Mouse (Mus musculus): ENCODE measurements around the gene Gtf2a2. TPM values are rescaled to one million over a fixed set of nuclear protein-coding genes. Genes with fewer than 3 reads are reported as not detected.
A peak's percentile ranks its signal among the peaks of the same experiment; 100 is the strongest.

The Gtf2a2 gene
- total and polyA plus RNA-seq, 3 experiments: 23.3 to 54.7 (median 53.7) TPM

DNA sequence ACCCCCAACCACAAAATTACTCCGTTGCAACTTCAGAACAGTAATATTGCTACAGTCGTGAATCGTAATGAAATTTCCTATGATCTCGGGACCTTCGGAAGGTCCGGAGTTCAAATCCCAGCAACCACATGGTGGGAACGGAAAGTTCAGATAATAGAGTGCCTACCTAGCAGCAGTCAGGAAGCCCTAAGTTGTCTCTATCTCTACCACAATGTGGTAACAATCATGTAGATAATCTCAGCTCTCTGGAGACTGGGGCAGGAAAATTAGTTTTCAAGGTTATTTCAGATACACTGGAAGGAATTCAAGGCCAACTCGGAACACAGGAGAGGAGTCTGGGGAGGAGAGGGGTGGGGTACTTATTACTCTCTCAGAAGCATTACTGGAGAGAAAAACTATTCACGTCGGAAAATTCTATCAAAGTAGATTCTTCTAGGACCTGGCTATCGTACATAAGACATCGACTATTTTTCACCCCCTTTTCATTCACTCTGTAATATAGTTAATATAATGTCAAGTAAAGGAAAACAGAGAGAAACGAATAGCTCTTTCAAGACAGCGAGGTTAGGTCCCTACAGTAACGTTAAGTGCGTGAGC, 23.5 kb upstream of the Gtf2a2 start:
- intact Hi-C loops (cut with DNase I): loop anchor here (5.0 kb wide), 1 partner anchor 482 kb away; no protein-coding TSS in a partner anchor
- Histone ChIP-seq H3K36me3 (ENCODE audit: control insufficient read depth, insufficient read depth, low read length) (peaks cover 25% of the 10 kb centered on the region), H3K9ac (ENCODE audit: low read depth, low read length) (peak overlapping the region; percentile 3; the same call in 1 of the 2 replicates), H3K4me3 (peak overlapping the region; percentile 98), H3K27ac (peak overlapping the region; percentile 97), H3K79me2 (replicated peaks; ENCODE audit: control insufficient read depth, insufficient read depth, low read length) (no peaks in the 10 kb centered on the region; the same call in none of the 2 replicates), H3K4me1 (ENCODE audit: control insufficient read depth, insufficient read depth, low read length) (peaks cover 14% of the 10 kb centered on the region), H3K27me3 (ENCODE audit: control insufficient read depth, insufficient read depth, low read length) (no peaks in the 10 kb centered on the region)
- DNase-seq: no peak
- no peak for TF ChIP-seq EP300 (IDR thresholded peaks at IDR 0.05; ENCODE audit: insufficient read depth, low read depth, low read length)
- no peak for TF ChIP-seq POLR2A (IDR thresholded peaks at IDR 0.05; ENCODE audit: insufficient read depth, low read depth, low read length)
- no peak for TF ChIP-seq CTCF (IDR thresholded peaks at IDR 0.05)
- WGBS: 17% methylated on average over 16 of the region's 16 CpGs

DNA sequence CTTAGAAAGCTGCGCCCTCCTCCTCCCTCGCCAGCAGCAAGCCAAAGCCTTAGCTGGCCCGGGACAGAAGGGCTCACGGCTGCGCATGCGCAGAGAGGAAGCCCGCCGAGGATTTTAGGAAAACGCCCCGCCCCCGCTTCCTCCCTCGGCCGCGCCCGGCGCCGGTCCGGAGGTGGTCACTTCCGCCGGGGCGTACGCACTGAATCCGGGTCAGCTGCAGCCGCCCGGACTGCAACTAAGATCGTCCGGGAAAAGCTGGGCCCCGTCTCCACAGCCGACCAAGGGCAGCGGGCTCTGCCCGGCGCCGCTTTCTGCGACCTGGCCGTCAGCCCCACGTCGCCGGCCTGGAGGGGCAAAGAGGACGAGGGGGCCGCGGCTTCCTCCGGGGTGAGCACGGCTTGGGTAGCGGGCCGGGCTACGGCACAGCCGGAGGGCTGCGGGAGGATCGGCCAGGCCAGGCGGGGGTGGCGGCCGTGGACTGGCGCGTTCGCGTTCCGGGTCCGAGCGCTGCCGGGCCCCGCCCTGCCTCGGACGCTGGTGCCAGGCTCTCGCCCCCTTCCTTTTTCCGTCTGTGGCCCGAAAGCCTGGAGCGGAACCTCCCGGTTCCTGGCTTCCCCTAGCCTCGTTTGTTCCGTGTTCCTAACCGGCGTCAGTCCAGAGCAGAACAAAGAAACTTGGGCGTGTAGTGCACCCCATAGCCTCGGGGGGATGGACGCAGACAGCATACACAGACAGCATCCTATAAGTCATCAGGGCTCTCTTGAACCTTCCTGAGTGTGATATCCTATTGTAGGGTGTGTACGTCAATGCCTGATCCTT, 22.8 kb upstream of the Gtf2a2 start, which contains the start of gene Bnip2:
TSS of gene Bnip2 (plus strand) at position 164 of the 819 bp plus-strand sequence.
- WGBS: under 1% methylated on average over 76 of the region's 76 CpGs
- peak; percentile 57; the same call in 1 of the 2 replicates for TF ChIP-seq EP300 (IDR thresholded peaks at IDR 0.05; ENCODE audit: insufficient read depth, low read depth, low read length)
- TF ChIP-seq POLR2A (IDR thresholded peaks at IDR 0.05; ENCODE audit: insufficient read depth, low read depth, low read length): peak; percentile 97
- peak; percentile 23 for TF ChIP-seq CTCF (IDR thresholded peaks at IDR 0.05)
- Histone ChIP-seq H3K4me3 (peak within 1 kb of the TSS; percentile 98), H3K4me1 (ENCODE audit: control insufficient read depth, insufficient read depth, low read length) (peaks cover 14% of the 10 kb centered on the region), H3K27me3 (ENCODE audit: control insufficient read depth, insufficient read depth, low read length) (no peaks in the 10 kb centered on the region), H3K36me3 (ENCODE audit: control insufficient read depth, insufficient read depth, low read length) (peaks cover 27% of the 10 kb centered on the region), H3K27ac (peak within 1 kb of the TSS; percentile 97), H3K9ac (ENCODE audit: low read depth, low read length) (peak within 1 kb of the TSS; percentile 99), H3K79me2 (replicated peaks; ENCODE audit: control insufficient read depth, insufficient read depth, low read length) (peaks cover 2% of the 10 kb centered on the region)
- intact Hi-C loops (cut with DNase I): loop anchor here (5.0 kb wide), 1 partner anchor 482 kb away; no protein-coding TSS in a partner anchor
- DNase-seq: peak; percentile 97 to 98

GRCm38 (mm10) chr9:69990346-69990745, 22.0 kb upstream of the Gtf2a2 start:
- intact Hi-C loops (cut with DNase I): no loop called here
- H3K4me3 ChIP-seq: peak overlapping the region; percentile 98
- peaks cover 19% of the 10 kb centered on the region for H3K4me1 ChIP-seq (ENCODE audit: control insufficient read depth, insufficient read depth, low read length)
- H3K27me3 ChIP-seq (ENCODE audit: control insufficient read depth, insufficient read depth, low read length): no peaks in the 10 kb centered on the region
- no peak overlapping the region for H3K9ac ChIP-seq (ENCODE audit: low read depth, low read length)
- H3K79me2 ChIP-seq (replicated peaks; ENCODE audit: control insufficient read depth, insufficient read depth, low read length): peaks cover 7% of the 10 kb centered on the region
- TF ChIP-seq CTCF (IDR thresholded peaks at IDR 0.05) (no peak), POLR2A (IDR thresholded peaks at IDR 0.05; ENCODE audit: insufficient read depth, low read depth, low read length) (no peak), EP300 (IDR thresholded peaks at IDR 0.05; ENCODE audit: insufficient read depth, low read depth, low read length) (no peak)
- no peak for DNase-seq
- 7% methylated on average over 5 of the region's 5 CpGs for whole genome bisulfite sequencing
- peak overlapping the region; percentile 97; the same call in 1 of the 2 replicates for H3K27ac ChIP-seq
- H3K36me3 ChIP-seq (ENCODE audit: control insufficient read depth, insufficient read depth, low read length): peaks cover 30% of the 10 kb centered on the region

GRCm38 (mm10) chr9:69992841-69993277, 19.5 kb upstream of the Gtf2a2 start:
- intact Hi-C loops (cut with DNase I): loop anchor here (2.0 kb wide), 1 partner anchor 18 kb away; no protein-coding TSS in a partner anchor
- no peak for TF ChIP-seq POLR2A (IDR thresholded peaks at IDR 0.05; ENCODE audit: insufficient read depth, low read depth, low read length)
- no peak for TF ChIP-seq EP300 (IDR thresholded peaks at IDR 0.05; ENCODE audit: insufficient read depth, low read depth, low read length)
- TF ChIP-seq CTCF (IDR thresholded peaks at IDR 0.05): no peak
- Histone ChIP-seq H3K4me1 (ENCODE audit: control insufficient read depth, insufficient read depth, low read length) (peaks cover 19% of the 10 kb centered on the region), H3K79me2 (replicated peaks; ENCODE audit: control insufficient read depth, insufficient read depth, low read length) (peaks cover 7% of the 10 kb centered on the region), H3K36me3 (ENCODE audit: control insufficient read depth, insufficient read depth, low read length) (peaks cover 38% of the 10 kb centered on the region), H3K27me3 (ENCODE audit: control insufficient read depth, insufficient read depth, low read length) (no peaks in the 10 kb centered on the region), H3K9ac (ENCODE audit: low read depth, low read length) (no peak overlapping the region), H3K4me3 (no peak overlapping the region; the same call in 1 of the 2 replicates), H3K27ac (peak overlapping the region; percentile 31)
- 25% methylated on average over 5 of the region's 5 CpGs for WGBS
- DNase-seq: no peak

DNA sequence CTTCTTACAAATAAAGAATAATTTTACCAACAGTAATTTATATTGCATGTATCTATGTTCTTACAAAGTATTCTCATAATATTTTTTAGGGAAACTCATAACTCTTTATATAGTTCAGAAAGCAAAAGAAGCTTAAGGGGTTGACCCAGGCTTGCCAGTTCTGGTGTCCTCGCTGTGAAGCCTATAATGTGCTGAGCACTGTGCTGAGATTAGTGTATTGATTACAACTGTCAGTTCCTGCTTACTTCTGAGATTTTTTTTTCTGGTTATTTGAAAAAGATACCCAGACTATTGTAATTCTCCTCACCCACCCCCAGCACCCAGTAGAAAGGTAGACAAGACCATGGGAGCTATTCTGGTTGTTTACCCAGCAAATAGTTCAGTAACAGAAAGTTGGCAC, 18.9 kb upstream of the Gtf2a2 start:
- peaks cover 40% of the 10 kb centered on the region for H3K36me3 ChIP-seq (ENCODE audit: control insufficient read depth, insufficient read depth, low read length)
- TF ChIP-seq CTCF (IDR thresholded peaks at IDR 0.05): no peak
- TF ChIP-seq POLR2A (IDR thresholded peaks at IDR 0.05; ENCODE audit: insufficient read depth, low read depth, low read length): no peak
- no peak for TF ChIP-seq EP300 (IDR thresholded peaks at IDR 0.05; ENCODE audit: insufficient read depth, low read depth, low read length)
- WGBS: 41% methylated on average over 1 of the region's 1 CpGs

More for the DNA sequence above, 18.9 kb upstream of the Gtf2a2 start:
- no peak overlapping the region for H3K4me3 ChIP-seq
- intact Hi-C loops (cut with DNase I): loop anchor here (2.0 kb wide), 1 partner anchor 17 kb away; no protein-coding TSS in a partner anchor
- peak overlapping the region; percentile 31 for H3K27ac ChIP-seq
- H3K27me3 ChIP-seq (ENCODE audit: control insufficient read depth, insufficient read depth, low read length): no peaks in the 10 kb centered on the region
- H3K9ac ChIP-seq (ENCODE audit: low read depth, low read length): no peak overlapping the region
- peaks cover 19% of the 10 kb centered on the region for H3K4me1 ChIP-seq (ENCODE audit: control insufficient read depth, insufficient read depth, low read length)
- H3K79me2 ChIP-seq (replicated peaks; ENCODE audit: control insufficient read depth, insufficient read depth, low read length): peaks cover 7% of the 10 kb centered on the region
- no peak for DNase-seq

Data from heart, adult 2 months (tissue).